Mouse (Mus musculus) mesoderm, embryonic 11.5 days (tissue): ENCODE data around the gene Aprt.

Experiments used
- DNase-seq: peaks from one replicate; pipeline ENCODE4 v3.0.0-alpha.2; 2012; ENCODE audit warnings: low read depth, low spot score

The Aprt gene

GRCm38 (mm10) chr8:122564363-122565352 is 12.1 kb downstream of the Aprt start:
- DNase-seq, result no peak

- no peak for DNase-seq
Measured at GRCm38 (mm10) chr8:122561199-122561598, 15.5 kb downstream of the Aprt start.

- DNase-seq, result peak; percentile 54
Measured at GRCm38 (mm10) chr8:122558671-122559349, 17.9 kb downstream of the Aprt start.

- no peak for DNase-seq
Measured at GRCm38 (mm10) chr8:122557248-122558038, 19.3 kb downstream of the Aprt start.

GRCm38 (mm10) chr8:122556030-122557009 is 20.4 kb downstream of the Aprt start:
- no peak for DNase-seq

GRCm38 (mm10) chr8:122554786-122555185 is 21.9 kb downstream of the Aprt start:
- DNase-seq, result no peak

GRCm38 (mm10) chr8:122551265-122552051 is 25.3 kb downstream of the Aprt start, which contains the start of gene Piezo1:
TSS of gene Piezo1 (minus strand) at chr8:122551329.
- peak; percentile 89 for DNase-seq

- no peak for DNase-seq
Measured at GRCm38 (mm10) chr8:122550995-122551264, 25.8 kb downstream of the Aprt start.

GRCm38 (mm10) chr8:122550234-122550994 is 26.3 kb downstream of the Aprt start:
- DNase-seq, result peak; percentile 68

GRCm38 (mm10) chr8:122548891-122549439 is 27.7 kb downstream of the Aprt start:
- no peak for DNase-seq

- DNase-seq, result no peak
Measured at GRCm38 (mm10) chr8:122548331-122548730, 28.4 kb downstream of the Aprt start.

GRCm38 (mm10) chr8:122547815-122548214 is 28.9 kb downstream of the Aprt start:
- DNase-seq, result no peak

- no peak for DNase-seq
Measured at GRCm38 (mm10) chr8:122546811-122547453, 29.8 kb downstream of the Aprt start.

GRCm38 (mm10) chr8:122546066-122546755 is 30.5 kb downstream of the Aprt start:
- DNase-seq, result no peak

GRCm38 (mm10) chr8:122544138-122544537 is 32.6 kb downstream of the Aprt start:
- DNase-seq, result no peak

- DNase-seq, result no peak
Measured at GRCm38 (mm10) chr8:122538310-122539076, 38.2 kb downstream of the Aprt start.

- DNase-seq, result no peak
Measured at GRCm38 (mm10) chr8:122537812-122538211, 38.9 kb downstream of the Aprt start.
